24 mouse cellular contexts compared by ENCODE assay signal in the genomic region with DNA sequence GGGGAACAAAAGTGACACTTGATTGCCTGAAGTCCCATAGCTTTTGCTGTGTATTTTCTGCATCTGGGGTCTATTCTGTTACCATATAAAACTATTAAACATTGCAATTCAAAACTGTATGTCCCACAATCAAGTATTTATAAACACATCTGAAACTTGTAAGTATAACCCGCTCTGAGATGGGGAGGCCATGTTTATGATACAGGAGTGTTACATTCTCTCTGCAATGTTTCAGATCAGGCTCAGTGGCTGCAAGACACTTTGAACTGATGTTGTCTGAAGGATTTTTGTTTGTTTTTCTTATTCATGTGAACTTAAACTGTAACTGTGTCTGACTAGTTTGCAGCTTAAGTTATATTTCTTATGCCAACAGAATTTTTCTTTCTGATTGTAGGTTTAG.
"Had no signal": no experiment of that assay in that cellular context is flagged by ENCODE, and none has a peak within 500 bp of the region (broad histone marks: within the 10 kb centered on the region; RNA-seq: fewer than 3 reads in every experiment).

No protein-coding gene starts in this region.

- DNase-seq: gastrocnemius, adult 2 months; gastrocnemius, postnatal 10 days; gastrocnemius, postnatal 25 days; heart, adult 18-20 months; heart, postnatal 10 days; heart, postnatal 4 days; kidney, adult 18-20 months; kidney, adult 8-10 months; kidney, postnatal 10 days; kidney, postnatal 25 days; kidney, postnatal 4 days had no signal

- H3K4me3 ChIP-seq: gastrocnemius, adult 2 months; heart, embryonic 10.5 days; heart, embryonic 12.5 days; hindbrain, embryonic 10.5 days; hindbrain, embryonic 12.5 days; intestine, embryonic 15.5 days; layer of hippocampus, adult 2 months; left cerebral cortex, adult 2 months; limb, embryonic 13.5 days; limb, embryonic 15.5 days had no signal

- H3K9me3 ChIP-seq: heart, embryonic 10.5 days; heart, embryonic 12.5 days; hindbrain, embryonic 10.5 days; hindbrain, embryonic 12.5 days; intestine, embryonic 15.5 days; limb, embryonic 13.5 days; limb, embryonic 15.5 days had no signal

- H3K4me2 ChIP-seq: heart, embryonic 12.5 days; hindbrain, embryonic 12.5 days; hindbrain, embryonic 14.5 days; intestine, embryonic 15.5 days; limb, embryonic 13.5 days; limb, embryonic 15.5 days had no signal

- H3K4me1 ChIP-seq: hindbrain, embryonic 12.5 days had no signal

- H3K9ac ChIP-seq: heart, embryonic 12.5 days; hindbrain, embryonic 12.5 days; hindbrain, embryonic 14.5 days; intestine, embryonic 15.5 days; limb, embryonic 13.5 days; limb, embryonic 15.5 days had no signal

- H3K27ac ChIP-seq: gastrocnemius, adult 2 months; heart, embryonic 10.5 days; hindbrain, embryonic 10.5 days; hindbrain, embryonic 12.5 days; hindbrain, embryonic 14.5 days; intestine, embryonic 15.5 days; layer of hippocampus, adult 2 months; left cerebral cortex, adult 2 months; limb, embryonic 15.5 days had no signal

- ATAC-seq: hindbrain, embryonic 16.5 days; inflammation-experienced regulatory T-cells, adult 6 months; intestine, embryonic 15.5 days; intestine, postnatal 0 days had no signal

- H3K27me3 ChIP-seq: heart, embryonic 12.5 days; hindbrain, embryonic 12.5 days; intestine, embryonic 15.5 days; limb, embryonic 13.5 days; limb, embryonic 15.5 days had no signal

- H3K36me3 ChIP-seq: heart, embryonic 10.5 days; heart, embryonic 12.5 days; hindbrain, embryonic 10.5 days; hindbrain, embryonic 12.5 days; intestine, embryonic 15.5 days; limb, embryonic 13.5 days; limb, embryonic 15.5 days had no signal
